Mouse (Mus musculus) liver, embryonic 14.5 days (tissue): ENCODE results near the gene Kcnk2. TPM values are rescaled to one million over a fixed set of nuclear protein-coding genes. Genes with fewer than 3 reads are reported as not detected.

Source experiments
- ATAC-seq: fragments of 200-750 bp; cut with Nextera tagmentation; 2 replicates; pipeline ENCODE4 v1.8.0; 2017; ENCODE audit warnings: moderate number of reproducible peaks, mild to moderate bottlenecking, moderate library complexity; ENCODE audit not compliant: insufficient read depth
- DNase-seq, 3 experiments: peaks; one replicate each; pipeline ENCODE4 v3.0.0-alpha.2; 2012 to 2013; ENCODE audit warnings: low read depth in 3 of 3, low spot score in 3 of 3
- H3K27ac ChIP-seq: fragments of 300-500 bp; sonication (generic); 2 replicates; pipeline ENCODE4 v1.5.1; 2014; ENCODE audit warnings: moderate library complexity, mild to moderate bottlenecking, control low read depth, inconsistent platforms
- H3K27me3 ChIP-seq: fragments of 300-500 bp; sonication (generic); 2 replicates; pipeline ENCODE4 v1.6.1; 2014; ENCODE audit warnings: mild to moderate bottlenecking, low read length, moderate library complexity; ENCODE audit not compliant: control insufficient read depth, insufficient read depth
- H3K36me3 ChIP-seq: fragments of 300-500 bp; sonication (generic); replicated peaks from 2 replicates; pipeline ENCODE4 v1.6.1; 2014; ENCODE audit warnings: low read depth; ENCODE audit not compliant: control insufficient read depth, insufficient read depth
- H3K4me1 ChIP-seq, 2 experiments: fragments of 200-500 bp in 1 of 2; fragments of 300-500 bp in 1 of 2; sonication (generic) in 1 of 2; replicated peaks; 2 replicates each; pipeline ENCODE4 v1.6.1; 2012 to 2014; ENCODE audit warnings: antibody characterized with exemption in 1 of 2, inconsistent platforms in 1 of 2, low read length in 1 of 2; ENCODE audit not compliant: control insufficient read depth in 2 of 2, insufficient read depth in 2 of 2
- H3K4me2 ChIP-seq: fragments of 300-500 bp; sonication (generic); 2 replicates; pipeline ENCODE4 v1.6.1; 2014; ENCODE audit warnings: low read depth, mild to moderate bottlenecking, control low read depth, moderate library complexity
- H3K4me3 ChIP-seq, 2 experiments: fragments of 200-500 bp in 1 of 2; fragments of 300-500 bp in 1 of 2; sonication (generic) in 1 of 2; 2 replicates each; pipeline ENCODE4 v1.5.1; 2012 to 2014; ENCODE audit warnings: low read depth in 2 of 2, low read length in 2 of 2, mild to moderate bottlenecking in 2 of 2, control low read depth in 1 of 2, inconsistent platforms in 1 of 2, moderate library complexity in 1 of 2; ENCODE audit not compliant: insufficient read depth in 1 of 2
- H3K9ac ChIP-seq: fragments of 300-500 bp; sonication (generic); replicated peaks from 2 replicates; pipeline ENCODE4 v1.6.1; 2014; ENCODE audit warnings: mild to moderate bottlenecking, control low read depth, moderate library complexity
- H3K9me3 ChIP-seq: fragments of 300-500 bp; sonication (generic); 2 replicates; pipeline ENCODE4 v1.6.1; 2016; ENCODE audit warnings: low read length, mixed read lengths; ENCODE audit not compliant: control insufficient read depth
- CTCF ChIP-seq: IDR thresholded peaks from 2 replicates; pipeline ENCODE4 v1.5.1; 2016; ENCODE audit warnings: antibody characterized with exemption, low read depth, control low read depth
- EP300 ChIP-seq: IDR thresholded peaks from 2 replicates; pipeline ENCODE4 v1.6.1; 2016; ENCODE audit warnings: antibody characterized with exemption, low read depth
- WGBS: fragments of 180-500 bp; shearing (Covaris S2); extraction: QIAGEN DNeasy Blood & Tissue Kit; methylation state at CpG from one replicate; pipeline ENCODE4 v1.1.7; 2014; ENCODE audit not compliant: insufficient replicate concordance; 5-methylcytosine and 5-hydroxymethylcytosine counted together
- polyA plus RNA-seq, 2 experiments: library from polyadenylated mRNA; depleted of rRNA in 1 of 2; stranded (reverse) in 1 of 2; unstranded in 1 of 2; fragments of >200 nt; fragmentation: Nextera tagmentation in 1 of 2; extraction: Ambion mirVana in 1 of 2; gene quantifications; 2 replicates each; pipeline versions ENCODE4 v1.2.1 to v1.2.3; 2012 to 2014

The Kcnk2 gene
- polyA plus RNA-seq, 2 experiments, result 0.02 to 0.06 TPM

- Histone ChIP-seq H3K27me3 (no peaks in the 10 kb centered on the region), H3K4me3 (no peak overlapping the region), H3K4me1 (no peaks in the 10 kb centered on the region), H3K36me3 (no peaks in the 10 kb centered on the region), H3K27ac (no peak overlapping the region), H3K9me3 (no peaks in the 10 kb centered on the region), H3K4me2 (no peak overlapping the region), H3K9ac (no peak overlapping the region)
- TF ChIP-seq CTCF (no peak), EP300 (no peak)
- DNase-seq (no peak), ATAC-seq (no peak)
- WGBS, result 55% methylated on average over 6 of the region's 6 CpGs
These were observed 1.5 kb upstream of the Kcnk2 start for GRCm38 (mm10) chr1:189403546-189403945.

- Histone ChIP-seq H3K9me3 (no peaks in the 10 kb centered on the region), H3K4me3 (no peak overlapping the region), H3K4me2 (no peak overlapping the region), H3K4me1 (no peaks in the 10 kb centered on the region), H3K9ac (no peak overlapping the region), H3K27ac (no peak overlapping the region), H3K27me3 (no peaks in the 10 kb centered on the region), H3K36me3 (no peaks in the 10 kb centered on the region)
- no peak for DNase-seq
- WGBS, result 49% methylated on average over 4 of the region's 4 CpGs
- no peak for ATAC-seq
- no peak for TF ChIP-seq EP300
- no peak for TF ChIP-seq CTCF
These were observed 1.1 kb upstream of the Kcnk2 start for GRCm38 (mm10) chr1:189403139-189403538.

- Histone ChIP-seq H3K4me1 (no peaks in the 10 kb centered on the region), H3K27ac (no peak overlapping the region), H3K4me3 (no peak overlapping the region), H3K36me3 (no peaks in the 10 kb centered on the region), H3K9me3 (no peaks in the 10 kb centered on the region), H3K27me3 (no peaks in the 10 kb centered on the region), H3K9ac (no peak overlapping the region), H3K4me2 (no peak overlapping the region)
- ATAC-seq, result no peak
- 58% methylated on average over 10 of the region's 10 CpGs for WGBS
- no peak for DNase-seq
- TF ChIP-seq EP300 (no peak), CTCF (no peak)
These were observed 15.2 kb downstream of the Kcnk2 start for GRCm38 (mm10) chr1:189386848-189387247.

GRCm38 (mm10) chr1:189386141-189386540 lies 15.9 kb downstream of the Kcnk2 start:
- H3K4me1 ChIP-seq, result no peaks in the 10 kb centered on the region
- DNase-seq, result no peak
- no peak overlapping the region for H3K9ac ChIP-seq
- H3K27ac ChIP-seq, result no peak overlapping the region
- H3K4me3 ChIP-seq, result no peak overlapping the region
- H3K9me3 ChIP-seq, result no peaks in the 10 kb centered on the region
- TF ChIP-seq EP300 (no peak), CTCF (no peak)
- H3K27me3 ChIP-seq, result no peaks in the 10 kb centered on the region
- no peak for ATAC-seq
- 61% methylated on average over 2 of the region's 2 CpGs for WGBS
- H3K4me2 ChIP-seq, result no peak overlapping the region
- H3K36me3 ChIP-seq, result no peaks in the 10 kb centered on the region

GRCm38 (mm10) chr1:189367722-189368121 lies 34.4 kb downstream of the Kcnk2 start:
- TF ChIP-seq CTCF, result no peak
- TF ChIP-seq EP300, result no peak
- Histone ChIP-seq H3K4me3 (no peak overlapping the region), H3K4me2 (no peak overlapping the region), H3K4me1 (no peaks in the 10 kb centered on the region), H3K27ac (no peak overlapping the region), H3K36me3 (no peaks in the 10 kb centered on the region), H3K9ac (no peak overlapping the region), H3K27me3 (no peaks in the 10 kb centered on the region), H3K9me3 (no peaks in the 10 kb centered on the region)
- ATAC-seq, result no peak
- no peak for DNase-seq
- WGBS, result 62% methylated on average over 4 of the region's 4 CpGs

GRCm38 (mm10) chr1:189364188-189364587 lies 37.9 kb downstream of the Kcnk2 start:
- ATAC-seq (no peak), DNase-seq (no peak)
- H3K4me1 ChIP-seq, result no peaks in the 10 kb centered on the region
- no peaks in the 10 kb centered on the region for H3K9me3 ChIP-seq
- H3K36me3 ChIP-seq, result no peaks in the 10 kb centered on the region
- no peaks in the 10 kb centered on the region for H3K27me3 ChIP-seq
- no peak overlapping the region for H3K27ac ChIP-seq
- H3K4me2 ChIP-seq, result no peak overlapping the region
- 44% methylated on average over 5 of the region's 5 CpGs for WGBS
- no peak for TF ChIP-seq EP300
- no peak for TF ChIP-seq CTCF
- H3K9ac ChIP-seq, result no peak overlapping the region
- no peak overlapping the region for H3K4me3 ChIP-seq
